8 mouse cellular contexts compared by ENCODE assay signal in genomic region chr4:144980811-144981551, GRCm38 (mm10).
DNase-seq lines count a peak whose midpoint lies in the region; ATAC-seq and TF ChIP-seq lines count a peak whose summit lies in the region.

No protein-coding gene starts in this region.

- TF ChIP-seq CTCF in C2C12 (IDR thresholded peaks at IDR 0.05; ENCODE audit: control insufficient read depth, insufficient read depth, insufficient read length) (no peak), MEL (IDR thresholded peaks at IDR 0.05 in 2 of 3, conservative IDR thresholded peaks at IDR 0.05 in 1 of 3; ENCODE audit: control insufficient read depth in 1 of 3, insufficient read depth in 1 of 3, low read depth in 2 of 3, low read length in 3 of 3, poor library complexity in 1 of 3, severe bottlenecking in 1 of 3) (no peak)
- no peak for TF ChIP-seq CTCF in kidney, postnatal 0 days (IDR thresholded peaks at IDR 0.05; ENCODE audit: low read depth)
- TF ChIP-seq CTCF in cerebellum, adult 2 months (IDR thresholded peaks at IDR 0.05; ENCODE audit: borderline replicate concordance, insufficient read depth, low read depth, low read length): no peak

- peak; percentile 41 for DNase-seq in MEL (ENCODE audit: low read depth, low spot score)
- no peak for DNase-seq in kidney, postnatal 0 days (ENCODE audit: low spot score)
- DNase-seq in lung, postnatal 36 days: peak; percentile 88
- no peak for DNase-seq in embryo, embryonic 11 days
- DNase-seq in cerebellum, adult 2 months: no peak
- DNase-seq in right cerebral cortex, postnatal 4 days: no peak

- no peak for TF ChIP-seq RAD21 in MEL (IDR thresholded peaks at IDR 0.05; ENCODE audit: low read depth, low read length)

- H3K27me3 ChIP-seq in C2C12 (ENCODE audit: control insufficient read depth, insufficient read depth, insufficient read length) (no peaks in the 10 kb centered on the region), MEL (ENCODE audit: control insufficient read depth in 1 of 2, insufficient read depth in 2 of 2, low read length in 2 of 2) (no peaks in the 10 kb centered on the region)
- H3K27me3 ChIP-seq in embryonic facial prominence, embryonic 15.5 days: no peaks in the 10 kb centered on the region
- H3K27me3 ChIP-seq in kidney, postnatal 0 days (ENCODE audit: insufficient read depth, low read length): no peaks in the 10 kb centered on the region
- no peaks in the 10 kb centered on the region for H3K27me3 ChIP-seq in cerebellum, adult 2 months (ENCODE audit: control insufficient read depth, insufficient read depth, low read length)

- WGBS in embryonic facial prominence, embryonic 15.5 days: 24% methylated on average over 8 of the region's 8 CpGs
- 48% methylated on average over 8 of the region's 8 CpGs for WGBS in kidney, postnatal 0 days
- 59% methylated on average over 8 of the region's 8 CpGs for WGBS in cerebellum, adult 2 months

- H3K36me3 ChIP-seq in C2C12 (ENCODE audit: control insufficient read depth, insufficient read depth) (no peaks in the 10 kb centered on the region), MEL (ENCODE audit: control insufficient read depth in 1 of 2, insufficient read depth in 2 of 2, low read length in 2 of 2) (peaks cover 2 to 9% of the 10 kb centered on the region in 2 experiments; a peak in 3 of 4 replicates)
- H3K36me3 ChIP-seq in embryonic facial prominence, embryonic 15.5 days: no peaks in the 10 kb centered on the region; the same call in 1 of the 2 replicates
- H3K36me3 ChIP-seq in kidney, postnatal 0 days (ENCODE audit: insufficient read depth, low read length): no peaks in the 10 kb centered on the region

- peaks cover 7 to 12% of the 10 kb centered on the region in 2 experiments; a peak in 3 of 4 replicates for H3K4me1 ChIP-seq in MEL (ENCODE audit: control insufficient read depth in 1 of 2, insufficient read depth in 2 of 2, low read length in 2 of 2)
- H3K4me1 ChIP-seq in embryonic facial prominence, embryonic 15.5 days: peaks cover 15% of the 10 kb centered on the region
- peaks cover 19% of the 10 kb centered on the region; the same call in 1 of the 2 replicates for H3K4me1 ChIP-seq in kidney, postnatal 0 days (replicated peaks; ENCODE audit: insufficient read depth, low read length)
- H3K4me1 ChIP-seq in cerebellum, adult 2 months (ENCODE audit: control insufficient read depth, insufficient read depth, low read length): peaks cover 10% of the 10 kb centered on the region

- H3K27ac ChIP-seq in MEL (ENCODE audit: control insufficient read depth, low read depth, low read length): peak overlapping the region; percentile 54
- peak overlapping the region; percentile 48; the same call in 1 of the 2 replicates for H3K27ac ChIP-seq in embryonic facial prominence, embryonic 15.5 days (replicated peaks)
- H3K27ac ChIP-seq in kidney, postnatal 0 days: peak overlapping the region; percentile 44; the same call in 1 of the 2 replicates
- H3K27ac ChIP-seq in cerebellum, adult 2 months (ENCODE audit: insufficient read depth, low read length): no peak overlapping the region

- no peak overlapping the region for H3ac ChIP-seq in C2C12 (ENCODE audit: control insufficient read depth, insufficient read length, low read depth)

- no peak for TF ChIP-seq POLR2A in MEL (IDR thresholded peaks at IDR 0.05; ENCODE audit: control insufficient read depth in 1 of 2, insufficient read depth in 1 of 2, low read depth in 1 of 2, low read length in 2 of 2, poor library complexity in 1 of 2)
- no peak for TF ChIP-seq POLR2A in cerebellum, adult 2 months (IDR thresholded peaks at IDR 0.05; ENCODE audit: borderline replicate concordance, insufficient read depth, low read length)

- peak in 1 of 2 experiments; percentile 42; a peak in 1 of 4 replicates for TF ChIP-seq EP300 in MEL (IDR thresholded peaks at IDR 0.05; ENCODE audit: low read depth in 1 of 2, low read length in 2 of 2)

- H3K9ac ChIP-seq in MEL (ENCODE audit: control insufficient read depth, low read depth, low read length, poor library complexity, severe bottlenecking): no peak overlapping the region
- H3K9ac ChIP-seq in embryonic facial prominence, embryonic 15.5 days: no peak overlapping the region
- no peak overlapping the region for H3K9ac ChIP-seq in kidney, postnatal 0 days (ENCODE audit: low read depth, low read length)

- H3K79me2 ChIP-seq in C2C12 (ENCODE audit: control insufficient read depth, insufficient read depth) (no peaks in the 10 kb centered on the region), MEL (ENCODE audit: control insufficient read depth, insufficient read depth, low read length, poor library complexity) (no peaks in the 10 kb centered on the region)

- H3K4me3 ChIP-seq in C2C12 (ENCODE audit: insufficient read depth, poor library complexity, severe bottlenecking) (no peak overlapping the region), MEL (ENCODE audit: control insufficient read depth in 1 of 2, insufficient read depth in 1 of 2, low read depth in 2 of 2, low read length in 2 of 2) (no peak overlapping the region)
- no peak overlapping the region for H3K4me3 ChIP-seq in embryonic facial prominence, embryonic 15.5 days (replicated peaks)
- H3K4me3 ChIP-seq in kidney, postnatal 0 days (replicated peaks; ENCODE audit: low read depth, low read length): no peak overlapping the region
- H3K4me3 ChIP-seq in cerebellum, adult 2 months (replicated peaks; ENCODE audit: insufficient read depth, low read depth, low read length): no peak overlapping the region

- H3K9me3 ChIP-seq in MEL (replicated peaks; ENCODE audit: insufficient read depth, low read length): no peaks in the 10 kb centered on the region
- H3K9me3 ChIP-seq in embryonic facial prominence, embryonic 15.5 days (replicated peaks): no peaks in the 10 kb centered on the region
- no peaks in the 10 kb centered on the region for H3K9me3 ChIP-seq in kidney, postnatal 0 days (replicated peaks; ENCODE audit: low read length)

- H3K79me3 ChIP-seq in C2C12 (ENCODE audit: low read depth): no peaks in the 10 kb centered on the region

- H3K4me2 ChIP-seq in embryonic facial prominence, embryonic 15.5 days (replicated peaks): no peak overlapping the region
- no peak overlapping the region for H3K4me2 ChIP-seq in kidney, postnatal 0 days (ENCODE audit: low read length)

- ATAC-seq in embryonic facial prominence, embryonic 15.5 days (ENCODE audit: insufficient number of reproducible peaks, low FRiP score, low TSS enrichment, low read depth): no peak
- no peak for ATAC-seq in kidney, postnatal 0 days (replicated peaks; ENCODE audit: low FRiP score, low read depth)

TF ChIP-seq in C2C12, 6 proteins besides CTCF, POLR2A, EP300 and RAD21:
- peak; percentile 55 for TF ChIP-seq USF1 (IDR thresholded peaks at IDR 0.05; ENCODE audit: low read depth)
- no peak for TF ChIP-seq CEBPB (IDR thresholded peaks at IDR 0.05; ENCODE audit: low read depth)

TF ChIP-seq in MEL, 35 proteins besides CTCF, POLR2A, EP300 and RAD21:
- TF ChIP-seq ZNF384 (IDR thresholded peaks at IDR 0.05; ENCODE audit: low read depth, low read length) (no peak), USF1 (IDR thresholded peaks at IDR 0.05; ENCODE audit: low read depth, low read length) (peak; percentile 77), TBP (IDR thresholded peaks at IDR 0.05; ENCODE audit: low read depth, low read length) (no peak), MXI1 (IDR thresholded peaks at IDR 0.05; ENCODE audit: low read depth, low read length) (no peak), ZKSCAN1 (IDR thresholded peaks at IDR 0.05; ENCODE audit: low read depth, low read length) (no peak), GATA1 (IDR thresholded peaks at IDR 0.05; ENCODE audit: low read depth, low read length) (0 out of 2 replicates have a peak, but pooled peaks have one; percentile 17), MYC (IDR thresholded peaks at IDR 0.05; ENCODE audit: low read depth, low read length) (no peak), KAT2A (conservative IDR thresholded peaks at IDR 0.05; ENCODE audit: low read depth, low read length) (no peak), TCF12 (IDR thresholded peaks at IDR 0.05; ENCODE audit: low read depth, low read length) (no peak), MEF2A (IDR thresholded peaks at IDR 0.05; ENCODE audit: extremely low read depth, insufficient replicate concordance, low read depth, low read length, poor library complexity, severe bottlenecking) (no peak), MAFK (IDR thresholded peaks at IDR 0.05; ENCODE audit: borderline replicate concordance, low read depth, low read length) (no peak), CHD1 (IDR thresholded peaks at IDR 0.05; ENCODE audit: low read depth, low read length) (no peak), USF2 (IDR thresholded peaks at IDR 0.05; ENCODE audit: borderline replicate concordance in 1 of 2, insufficient read depth in 1 of 2, low read depth in 1 of 2, low read length in 2 of 2) (0 out of 4 replicates have a peak, but pooled peaks of 1 of the 2 experiments have one; percentile 16), CHD2 (IDR thresholded peaks at IDR 0.05; ENCODE audit: low read length) (no peak), SMC3 (IDR thresholded peaks at IDR 0.05; ENCODE audit: low read depth, low read length) (no peak), ZMIZ1 (IDR thresholded peaks at IDR 0.05; ENCODE audit: low read depth, low read length) (no peak), POLR2AphosphoS2 (IDR thresholded peaks at IDR 0.05; ENCODE audit: low read length) (no peak), GABPA (IDR thresholded peaks at IDR 0.05; ENCODE audit: low read depth, low read length) (no peak), JUND (IDR thresholded peaks at IDR 0.05; ENCODE audit: low read depth, low read length) (no peak), SIN3A (IDR thresholded peaks at IDR 0.05; ENCODE audit: low read length) (no peak), BHLHE40 (IDR thresholded peaks at IDR 0.05; ENCODE audit: borderline replicate concordance, low read depth, low read length) (peak; percentile 29; the same call in 1 of the 2 replicates), E2F4 (IDR thresholded peaks at IDR 0.05; ENCODE audit: borderline replicate concordance, low read depth, low read length) (no peak), MYB (IDR thresholded peaks at IDR 0.05; ENCODE audit: low read depth, low read length) (no peak), MAX (IDR thresholded peaks at IDR 0.05; ENCODE audit: low read length) (no peak), RCOR1 (IDR thresholded peaks at IDR 0.05; ENCODE audit: low read depth, low read length) (no peak)

Comparison
In these comparisons a context has a peak if more than half of its experiments do, and no peak if none do; other contexts are left out.
1. DNase-seq: peak in MEL (single experiment) and lung, postnatal 36 days (single experiment); none in kidney, postnatal 0 days (single experiment), embryo, embryonic 11 days (single experiment), cerebellum, adult 2 months (0 of 2) and right cerebral cortex, postnatal 4 days (single experiment).